Mouse (Mus musculus) embryo, embryonic 9.5 days (tissue): Measurements from ENCODE around the gene Lair1.
"Not testable (repeated sequence)": the region's sequence is repeated elsewhere in the genome, so short reads cannot be mapped to it uniquely, and the experiment has no call there.

Experiments
- DNase-seq: peaks from one replicate; pipeline ENCODE4 v3.0.0-alpha.2; 2017; ENCODE audit errors: extremely low spot score

The Lair1 gene

GRCm38 (mm10) chr7:4063013-4063412 lies at the start of gene Lair1:
Gene Lair1, minus strand, starts transcription at chr7:4063204.
- DNase-seq: no peak

GRCm38 (mm10) chr7:4111766-4112165 lies 48.8 kb upstream of the Lair1 start:
- no peak for DNase-seq

GRCm38 (mm10) chr7:4103411-4103810 lies 40.4 kb upstream of the Lair1 start:
- peak; percentile 51 for DNase-seq

- DNase-seq: no peak
Observed at GRCm38 (mm10) chr7:4101144-4101543, 38.1 kb upstream of the Lair1 start.

- DNase-seq: no peak
Observed at GRCm38 (mm10) chr7:4098832-4099231, 35.8 kb upstream of the Lair1 start.

GRCm38 (mm10) chr7:4098301-4098700 lies 35.3 kb upstream of the Lair1 start:
- no peak for DNase-seq

GRCm38 (mm10) chr7:4091170-4091569 lies 28.2 kb upstream of the Lair1 start:
- peak; percentile 1 for DNase-seq

GRCm38 (mm10) chr7:4088679-4089078 lies 25.7 kb upstream of the Lair1 start:
- no peak for DNase-seq

- no peak for DNase-seq
Observed at GRCm38 (mm10) chr7:4087896-4088480, 25.0 kb upstream of the Lair1 start.

- no peak for DNase-seq
Observed at GRCm38 (mm10) chr7:4087238-4087895, 24.4 kb upstream of the Lair1 start.

GRCm38 (mm10) chr7:4085562-4085961 lies 22.6 kb upstream of the Lair1 start:
- DNase-seq: no peak

GRCm38 (mm10) chr7:4084161-4084560 lies 21.2 kb upstream of the Lair1 start:
- no peak for DNase-seq

- no peak for DNase-seq
Observed at GRCm38 (mm10) chr7:4082804-4083203, 19.8 kb upstream of the Lair1 start.

GRCm38 (mm10) chr7:4081706-4082105 lies 18.7 kb upstream of the Lair1 start:
- no peak for DNase-seq

- DNase-seq: no peak
Observed at GRCm38 (mm10) chr7:4080552-4080951, 17.5 kb upstream of the Lair1 start.

- no peak for DNase-seq
Observed at GRCm38 (mm10) chr7:4079511-4079910, 16.5 kb upstream of the Lair1 start.

GRCm38 (mm10) chr7:4073144-4073543 lies 10.1 kb upstream of the Lair1 start:
- DNase-seq: no peak

GRCm38 (mm10) chr7:4071066-4071465 lies 8.1 kb upstream of the Lair1 start:
- DNase-seq: no peak

- no peak for DNase-seq
Observed at GRCm38 (mm10) chr7:4063714-4064425, 866 bp upstream of the Lair1 start.

GRCm38 (mm10) chr7:4060602-4061188 lies 2.3 kb downstream of the Lair1 start:
- not testable (repeated sequence) for DNase-seq

GRCm38 (mm10) chr7:4026794-4027421 lies 36.1 kb downstream of the Lair1 start:
- peak; percentile 0 for DNase-seq

GRCm38 (mm10) chr7:4004636-4005035 lies 58.4 kb downstream of the Lair1 start:
- not testable (repeated sequence) for DNase-seq
